Mouse (Mus musculus) left cerebral cortex, postnatal 36 days (tissue): ENCODE results near the gene Pdcd5. TPM values are rescaled to one million over a fixed set of nuclear protein-coding genes. Genes with fewer than 3 reads are reported as not detected.

ENCODE experiments used
- total RNA-seq, 2 experiments: library from RNA; stranded (reverse); gene quantifications; 2 replicates each; pipeline ENCODE4 v1.2.3; 2021

The Pdcd5 gene
- total RNA-seq, 2 experiments from 2014 or later: 69.4 to 71.6 TPM

Other genes starting within 250 kb of the Pdcd5 start
- not detected for gene Slc7a9, start 198.7 kb downstream of the Pdcd5 start, total RNA-seq
- gene Tdrd12, start 109.8 kb downstream of the Pdcd5 start, total RNA-seq: under 1 TPM; 0.29 to 0.94 TPM
- 10 to 100 TPM; 58.8 to 77.6 TPM for gene Nudt19, start 91.2 kb downstream of the Pdcd5 start, total RNA-seq
- gene Rgs9bp, start 61.9 kb downstream of the Pdcd5 start, total RNA-seq: under 1 TPM; 0.57 TPM
- 10 to 100 TPM; 40.6 to 43.9 TPM for gene Ankrd27, start 61.3 kb downstream of the Pdcd5 start, total RNA-seq
- gene Dpy19l3, start 106.9 kb upstream of the Pdcd5 start, total RNA-seq: 10 to 100 TPM; 56.6 to 79.9 TPM
- 10 to 100 TPM; 29.4 to 33.2 TPM for gene Zfp507, start 155.5 kb upstream of the Pdcd5 start, total RNA-seq